Mouse (Mus musculus): ENCODE measurements around the gene Eef1a2. TPM values are rescaled to one million over a fixed set of nuclear protein-coding genes. Genes with fewer than 3 reads are reported as not detected.

Eef1a2 gene
- polyA plus RNA-seq, 1 experiment = 0.60 TPM

DNA sequence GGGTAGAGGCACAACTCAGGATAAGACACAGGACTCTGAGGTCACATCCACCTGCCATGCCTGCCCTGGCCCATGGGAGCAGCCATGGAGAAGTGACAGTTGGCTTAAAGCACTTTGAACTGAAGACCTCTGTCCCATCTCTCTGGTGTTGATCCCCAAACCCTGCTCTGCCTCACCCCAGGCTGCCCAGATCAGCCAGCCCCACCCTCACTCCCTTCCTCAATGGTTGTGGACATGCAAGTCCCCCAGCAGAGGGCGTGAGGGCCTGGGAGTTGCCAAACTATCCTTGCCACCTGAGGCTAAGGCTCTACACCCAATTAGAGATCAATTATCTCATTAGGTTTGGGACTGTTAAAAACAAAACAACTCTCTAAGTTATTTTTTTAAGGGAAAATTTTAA lies 3.0 kb downstream of the Eef1a2 start:
- Histone ChIP-seq H3ac (ENCODE audit: control insufficient read depth, insufficient read length) (no peak overlapping the region), H3K36me3 (ENCODE audit: control insufficient read depth, insufficient read depth) (no peaks in the 10 kb centered on the region), H3K4me2 (ENCODE audit: low read depth) (no peak overlapping the region), H3K79me2 (ENCODE audit: control insufficient read depth, insufficient read depth) (no peaks in the 10 kb centered on the region), H3K4me3 (no peak overlapping the region), H3K27me3 (ENCODE audit: control insufficient read depth, insufficient read depth, insufficient read length) (peaks cover 59% of the 10 kb centered on the region)
- TF ChIP-seq MYOG (IDR thresholded peaks at IDR 0.05; ENCODE audit: control insufficient read depth in 1 of 3, insufficient read depth in 1 of 3, insufficient read length in 2 of 3, low read depth in 2 of 3) = no peak
- no peak for TF ChIP-seq SRF (IDR thresholded peaks at IDR 0.05; ENCODE audit: control insufficient read depth, insufficient read length, low read depth)
- TF ChIP-seq MAX (IDR thresholded peaks at IDR 0.05; ENCODE audit: low read depth) = no peak
- TF ChIP-seq MYOD1 (IDR thresholded peaks at IDR 0.05; ENCODE audit: control insufficient read depth in 1 of 3, insufficient read length in 2 of 3, low read depth in 2 of 3) = no peak
- no peak for TF ChIP-seq REST (IDR thresholded peaks at IDR 0.05; ENCODE audit: insufficient read depth, insufficient read length)
- TF ChIP-seq E2F4 (IDR thresholded peaks at IDR 0.05; ENCODE audit: insufficient read depth) = no peak
- TF ChIP-seq TCF3 (IDR thresholded peaks at IDR 0.05; ENCODE audit: insufficient read length, low read depth) = no peak
- TF ChIP-seq POLR2A (IDR thresholded peaks at IDR 0.05; ENCODE audit: insufficient read length, low read depth) = no peak
- no peak for TF ChIP-seq POLR2AphosphoS2 (IDR thresholded peaks at IDR 0.05; ENCODE audit: insufficient read length, low read depth)
- no peak for TF ChIP-seq TCF12 (IDR thresholded peaks at IDR 0.05; ENCODE audit: insufficient read depth, poor library complexity, severe bottlenecking)
- no peak for TF ChIP-seq USF1 (IDR thresholded peaks at IDR 0.05; ENCODE audit: low read depth)
- TF ChIP-seq CEBPB (IDR thresholded peaks at IDR 0.05; ENCODE audit: insufficient read depth, poor library complexity, severe bottlenecking) = no peak

DNA sequence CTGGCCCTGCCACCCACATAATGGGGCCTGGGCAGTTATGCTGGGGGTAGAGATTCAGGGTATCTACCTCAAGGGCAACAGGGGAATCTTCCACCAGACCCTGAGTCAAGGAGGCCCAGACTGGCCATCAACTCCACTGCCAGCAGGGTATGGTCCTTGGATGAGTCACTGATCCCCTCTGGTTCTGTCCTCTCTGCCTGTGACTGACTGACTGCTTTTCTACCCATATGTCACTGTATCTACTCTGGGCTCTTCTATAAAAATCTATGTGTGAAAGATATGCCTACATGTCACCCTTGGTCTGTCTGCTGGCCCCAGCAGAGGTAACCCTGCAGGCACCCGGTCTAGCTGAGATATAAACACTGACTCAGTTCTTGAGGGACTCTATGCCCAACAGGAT lies 3.7 kb downstream of the Eef1a2 start:
- no peak overlapping the region for H3ac ChIP-seq (ENCODE audit: control insufficient read depth, insufficient read length)
- H3K36me3 ChIP-seq (ENCODE audit: control insufficient read depth, insufficient read depth) = no peaks in the 10 kb centered on the region
- H3K4me3 ChIP-seq = no peak overlapping the region
- no peak overlapping the region for H3K4me2 ChIP-seq (ENCODE audit: low read depth)
- peaks cover 63% of the 10 kb centered on the region for H3K27me3 ChIP-seq (ENCODE audit: control insufficient read depth, insufficient read depth, insufficient read length)
- TF ChIP-seq REST (IDR thresholded peaks at IDR 0.05; ENCODE audit: insufficient read depth, insufficient read length) (no peak), MYOD1 (IDR thresholded peaks at IDR 0.05; ENCODE audit: control insufficient read depth in 1 of 3, insufficient read length in 2 of 3, low read depth in 2 of 3) (no peak), CEBPB (IDR thresholded peaks at IDR 0.05; ENCODE audit: insufficient read depth, poor library complexity, severe bottlenecking) (no peak), MYOG (IDR thresholded peaks at IDR 0.05; ENCODE audit: control insufficient read depth in 1 of 3, insufficient read depth in 1 of 3, insufficient read length in 2 of 3, low read depth in 2 of 3) (no peak), POLR2A (IDR thresholded peaks at IDR 0.05; ENCODE audit: insufficient read length, low read depth) (no peak), E2F4 (IDR thresholded peaks at IDR 0.05; ENCODE audit: insufficient read depth) (no peak), POLR2AphosphoS2 (IDR thresholded peaks at IDR 0.05; ENCODE audit: insufficient read length, low read depth) (no peak), MAX (IDR thresholded peaks at IDR 0.05; ENCODE audit: low read depth) (no peak), USF1 (IDR thresholded peaks at IDR 0.05; ENCODE audit: low read depth) (no peak), TCF3 (IDR thresholded peaks at IDR 0.05; ENCODE audit: insufficient read length, low read depth) (no peak), SRF (IDR thresholded peaks at IDR 0.05; ENCODE audit: control insufficient read depth, insufficient read length, low read depth) (no peak), TCF12 (IDR thresholded peaks at IDR 0.05; ENCODE audit: insufficient read depth, poor library complexity, severe bottlenecking) (no peak)
- H3K79me2 ChIP-seq (ENCODE audit: control insufficient read depth, insufficient read depth) = no peaks in the 10 kb centered on the region

DNA sequence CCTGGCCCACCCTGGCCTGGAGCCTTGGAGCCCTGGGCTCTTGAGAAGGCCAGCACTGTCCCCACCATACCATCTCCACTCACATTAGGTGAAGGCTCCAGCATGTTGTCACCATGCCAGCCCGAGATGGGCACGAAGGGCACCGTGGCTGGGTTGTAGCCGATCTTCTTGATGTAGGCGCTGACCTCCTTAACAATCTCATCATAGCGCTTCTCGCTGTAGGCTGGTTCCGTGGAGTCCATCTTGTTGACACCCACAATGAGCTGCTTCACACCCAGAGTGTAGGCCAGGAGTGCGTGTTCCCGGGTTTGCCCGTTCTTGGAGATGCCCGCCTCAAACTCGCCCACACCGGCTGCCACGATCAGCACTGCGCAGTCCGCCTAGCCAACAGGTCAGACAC lies 4.1 kb downstream of the Eef1a2 start:
- Histone ChIP-seq H3K4me2 (ENCODE audit: low read depth) (no peak overlapping the region), H3K4me3 (no peak overlapping the region), H3K27me3 (ENCODE audit: control insufficient read depth, insufficient read depth, insufficient read length) (peaks cover 66% of the 10 kb centered on the region), H3K79me2 (ENCODE audit: control insufficient read depth, insufficient read depth) (no peaks in the 10 kb centered on the region), H3K36me3 (ENCODE audit: control insufficient read depth, insufficient read depth) (no peaks in the 10 kb centered on the region), H3ac (ENCODE audit: control insufficient read depth, insufficient read length) (no peak overlapping the region)
- no peak for TF ChIP-seq MAX (IDR thresholded peaks at IDR 0.05; ENCODE audit: low read depth)
- no peak for TF ChIP-seq MYOD1 (IDR thresholded peaks at IDR 0.05; ENCODE audit: control insufficient read depth in 1 of 3, insufficient read length in 2 of 3, low read depth in 2 of 3)

- Histone ChIP-seq H3K27me3 (ENCODE audit: control insufficient read depth, insufficient read depth, insufficient read length) (peaks cover 61% of the 10 kb centered on the region), H3K4me2 (ENCODE audit: low read depth) (no peak overlapping the region), H3K4me3 (no peak overlapping the region), H3ac (ENCODE audit: control insufficient read depth, insufficient read length) (no peak overlapping the region), H3K79me2 (ENCODE audit: control insufficient read depth, insufficient read depth) (no peaks in the 10 kb centered on the region), H3K36me3 (ENCODE audit: control insufficient read depth, insufficient read depth) (no peaks in the 10 kb centered on the region)
- TF ChIP-seq CEBPB (IDR thresholded peaks at IDR 0.05; ENCODE audit: insufficient read depth, poor library complexity, severe bottlenecking) (no peak), MAX (IDR thresholded peaks at IDR 0.05; ENCODE audit: low read depth) (no peak), SRF (IDR thresholded peaks at IDR 0.05; ENCODE audit: control insufficient read depth, insufficient read length, low read depth) (no peak), USF1 (IDR thresholded peaks at IDR 0.05; ENCODE audit: low read depth) (no peak), MYOG (IDR thresholded peaks at IDR 0.05; ENCODE audit: control insufficient read depth in 1 of 3, insufficient read depth in 1 of 3, insufficient read length in 2 of 3, low read depth in 2 of 3) (no peak), E2F4 (IDR thresholded peaks at IDR 0.05; ENCODE audit: insufficient read depth) (no peak), TCF3 (IDR thresholded peaks at IDR 0.05; ENCODE audit: insufficient read length, low read depth) (no peak), MYOD1 (IDR thresholded peaks at IDR 0.05; ENCODE audit: control insufficient read depth in 1 of 3, insufficient read length in 2 of 3, low read depth in 2 of 3) (no peak), POLR2AphosphoS2 (IDR thresholded peaks at IDR 0.05; ENCODE audit: insufficient read length, low read depth) (no peak), TCF12 (IDR thresholded peaks at IDR 0.05; ENCODE audit: insufficient read depth, poor library complexity, severe bottlenecking) (no peak), REST (IDR thresholded peaks at IDR 0.05; ENCODE audit: insufficient read depth, insufficient read length) (no peak), POLR2A (IDR thresholded peaks at IDR 0.05; ENCODE audit: insufficient read length, low read depth) (no peak)
Measured at GRCm38 (mm10) chr2:181150281-181150680, 6.5 kb downstream of the Eef1a2 start.

- no peak overlapping the region for H3ac ChIP-seq (ENCODE audit: control insufficient read depth, insufficient read length)
- peak overlapping the region; percentile 6 for H3K4me2 ChIP-seq (ENCODE audit: low read depth)
- peaks cover 53% of the 10 kb centered on the region for H3K27me3 ChIP-seq (ENCODE audit: control insufficient read depth, insufficient read depth, insufficient read length)
- no peaks in the 10 kb centered on the region for H3K79me2 ChIP-seq (ENCODE audit: control insufficient read depth, insufficient read depth)
- TF ChIP-seq E2F4 (IDR thresholded peaks at IDR 0.05; ENCODE audit: insufficient read depth) (no peak), TCF12 (IDR thresholded peaks at IDR 0.05; ENCODE audit: insufficient read depth, poor library complexity, severe bottlenecking) (no peak), TCF3 (IDR thresholded peaks at IDR 0.05; ENCODE audit: insufficient read length, low read depth) (no peak), USF1 (IDR thresholded peaks at IDR 0.05; ENCODE audit: low read depth) (no peak), SRF (IDR thresholded peaks at IDR 0.05; ENCODE audit: control insufficient read depth, insufficient read length, low read depth) (no peak), REST (IDR thresholded peaks at IDR 0.05; ENCODE audit: insufficient read depth, insufficient read length) (no peak), CEBPB (IDR thresholded peaks at IDR 0.05; ENCODE audit: insufficient read depth, poor library complexity, severe bottlenecking) (no peak), MAX (IDR thresholded peaks at IDR 0.05; ENCODE audit: low read depth) (no peak), MYOD1 (IDR thresholded peaks at IDR 0.05; ENCODE audit: control insufficient read depth in 1 of 3, insufficient read length in 2 of 3, low read depth in 2 of 3) (no peak), MYOG (IDR thresholded peaks at IDR 0.05; ENCODE audit: control insufficient read depth in 1 of 3, insufficient read depth in 1 of 3, insufficient read length in 2 of 3, low read depth in 2 of 3) (no peak), POLR2AphosphoS2 (IDR thresholded peaks at IDR 0.05; ENCODE audit: insufficient read length, low read depth) (no peak), POLR2A (IDR thresholded peaks at IDR 0.05; ENCODE audit: insufficient read length, low read depth) (no peak)
- no peak overlapping the region for H3K4me3 ChIP-seq
- H3K36me3 ChIP-seq (ENCODE audit: control insufficient read depth, insufficient read depth) = no peaks in the 10 kb centered on the region
Measured at GRCm38 (mm10) chr2:181148318-181148955, 8.4 kb downstream of the Eef1a2 start.
